Mouse (Mus musculus): ENCODE results near the gene Mif. TPM values are rescaled to one million over a fixed set of nuclear protein-coding genes. Genes with fewer than 3 reads are reported as not detected.
A peak's percentile ranks its signal among the peaks of the same experiment; 100 is the strongest.

The Mif gene
- polyA plus RNA-seq, 1 experiment from 2014 or later: 1,867 TPM

- peak overlapping the region; percentile 81 for H3K4me2 ChIP-seq (ENCODE audit: low read depth, low read length)
- H3K27ac ChIP-seq (ENCODE audit: low read length): peak overlapping the region; percentile 59
- peak overlapping the region; percentile 56 for H3K4me3 ChIP-seq (ENCODE audit: low read length)
- H3K27me3 ChIP-seq (ENCODE audit: control insufficient read depth, insufficient read depth, low read length): no peaks in the 10 kb centered on the region
- peaks cover 26% of the 10 kb centered on the region for H3K4me1 ChIP-seq (ENCODE audit: control insufficient read depth, insufficient read depth, low read length)
- H3K9me3 ChIP-seq (replicated peaks; ENCODE audit: control insufficient read depth, low read length): no peaks in the 10 kb centered on the region
- peak overlapping the region; percentile 51; the same call in 1 of the 2 replicates for H3K9ac ChIP-seq (ENCODE audit: low read length)
- no peaks in the 10 kb centered on the region for H3K36me3 ChIP-seq (ENCODE audit: control insufficient read depth, insufficient read depth)
- ATAC-seq (replicated peaks; ENCODE audit: extremely low read depth, insufficient read depth, low FRiP score): no peak
- 2% methylated on average over 10 of the region's 10 CpGs for WGBS
Observed at GRCm38 (mm10) chr10:75835307-75835706, 24.7 kb downstream of the Mif start.

- peaks cover 26% of the 10 kb centered on the region for H3K4me1 ChIP-seq (ENCODE audit: control insufficient read depth, insufficient read depth, low read length)
- peak overlapping the region; percentile 81 for H3K4me2 ChIP-seq (ENCODE audit: low read depth, low read length)
- H3K4me3 ChIP-seq (ENCODE audit: low read length): peak overlapping the region; percentile 56
- H3K27ac ChIP-seq (ENCODE audit: low read length): peak overlapping the region; percentile 55
- H3K9ac ChIP-seq (ENCODE audit: low read length): peak overlapping the region; percentile 78
- no peaks in the 10 kb centered on the region for H3K27me3 ChIP-seq (ENCODE audit: control insufficient read depth, insufficient read depth, low read length)
- 7% methylated on average over 9 of the region's 9 CpGs for WGBS
- H3K9me3 ChIP-seq (replicated peaks; ENCODE audit: control insufficient read depth, low read length): no peaks in the 10 kb centered on the region
- no peaks in the 10 kb centered on the region for H3K36me3 ChIP-seq (ENCODE audit: control insufficient read depth, insufficient read depth)
- ATAC-seq (replicated peaks; ENCODE audit: extremely low read depth, insufficient read depth, low FRiP score): no peak
Observed at GRCm38 (mm10) chr10:75834721-75835120, 25.3 kb downstream of the Mif start.

- H3K36me3 ChIP-seq (ENCODE audit: control insufficient read depth, insufficient read depth): no peaks in the 10 kb centered on the region
- no peaks in the 10 kb centered on the region for H3K27me3 ChIP-seq (ENCODE audit: control insufficient read depth, insufficient read depth, low read length)
- peak overlapping the region; percentile 56 for H3K4me3 ChIP-seq (ENCODE audit: low read length)
- no peaks in the 10 kb centered on the region for H3K9me3 ChIP-seq (replicated peaks; ENCODE audit: control insufficient read depth, low read length)
- peak overlapping the region; percentile 55 for H3K27ac ChIP-seq (ENCODE audit: low read length)
- WGBS: 1% methylated on average over 21 of the region's 21 CpGs
- peak overlapping the region; percentile 78 for H3K9ac ChIP-seq (ENCODE audit: low read length)
- H3K4me1 ChIP-seq (ENCODE audit: control insufficient read depth, insufficient read depth, low read length): peaks cover 26% of the 10 kb centered on the region
- ATAC-seq (replicated peaks; ENCODE audit: extremely low read depth, insufficient read depth, low FRiP score): peak; percentile 39
- H3K4me2 ChIP-seq (ENCODE audit: low read depth, low read length): peak overlapping the region; percentile 81
Observed at GRCm38 (mm10) chr10:75834250-75834649, 25.8 kb downstream of the Mif start.

GRCm38 (mm10) chr10:75833456-75834080 lies 26.5 kb downstream of the Mif start:
- Histone ChIP-seq H3K9me3 (replicated peaks; ENCODE audit: control insufficient read depth, low read length) (no peaks in the 10 kb centered on the region), H3K4me3 (ENCODE audit: low read length) (peak overlapping the region; percentile 56), H3K27ac (ENCODE audit: low read length) (no peak overlapping the region), H3K27me3 (ENCODE audit: control insufficient read depth, insufficient read depth, low read length) (no peaks in the 10 kb centered on the region), H3K4me1 (ENCODE audit: control insufficient read depth, insufficient read depth, low read length) (peaks cover 28% of the 10 kb centered on the region), H3K36me3 (ENCODE audit: control insufficient read depth, insufficient read depth) (no peaks in the 10 kb centered on the region), H3K9ac (ENCODE audit: low read length) (peak overlapping the region; percentile 26), H3K4me2 (ENCODE audit: low read depth, low read length) (peak overlapping the region; percentile 81)
- WGBS: 12% methylated on average over 21 of the region's 21 CpGs
- ATAC-seq (replicated peaks; ENCODE audit: extremely low read depth, insufficient read depth, low FRiP score): no peak

- Histone ChIP-seq H3K4me3 (ENCODE audit: low read length) (no peak overlapping the region), H3K9ac (ENCODE audit: low read length) (no peak overlapping the region), H3K36me3 (ENCODE audit: control insufficient read depth, insufficient read depth) (no peaks in the 10 kb centered on the region), H3K9me3 (replicated peaks; ENCODE audit: control insufficient read depth, low read length) (no peaks in the 10 kb centered on the region), H3K27me3 (ENCODE audit: control insufficient read depth, insufficient read depth, low read length) (no peaks in the 10 kb centered on the region), H3K4me1 (ENCODE audit: control insufficient read depth, insufficient read depth, low read length) (peaks cover 27% of the 10 kb centered on the region), H3K27ac (ENCODE audit: low read length) (no peak overlapping the region), H3K4me2 (ENCODE audit: low read depth, low read length) (no peak overlapping the region)
- ATAC-seq (replicated peaks; ENCODE audit: extremely low read depth, insufficient read depth, low FRiP score): no peak
- 59% methylated on average over 13 of the region's 13 CpGs for WGBS
Observed at GRCm38 (mm10) chr10:75832272-75832895, 27.7 kb downstream of the Mif start.

- 84% methylated on average over 2 of the region's 2 CpGs for WGBS
- H3K4me1 ChIP-seq (ENCODE audit: control insufficient read depth, insufficient read depth, low read length): peaks cover 18% of the 10 kb centered on the region
- no peak overlapping the region for H3K4me3 ChIP-seq (ENCODE audit: low read length)
- H3K4me2 ChIP-seq (ENCODE audit: low read depth, low read length): no peak overlapping the region
- H3K27ac ChIP-seq (ENCODE audit: low read length): no peak overlapping the region
- no peaks in the 10 kb centered on the region for H3K36me3 ChIP-seq (ENCODE audit: control insufficient read depth, insufficient read depth)
- no peaks in the 10 kb centered on the region for H3K27me3 ChIP-seq (ENCODE audit: control insufficient read depth, insufficient read depth, low read length)
- ATAC-seq (replicated peaks; ENCODE audit: extremely low read depth, insufficient read depth, low FRiP score): no peak
- H3K9me3 ChIP-seq (replicated peaks; ENCODE audit: control insufficient read depth, low read length): no peaks in the 10 kb centered on the region
- no peak overlapping the region for H3K9ac ChIP-seq (ENCODE audit: low read length)
Observed at GRCm38 (mm10) chr10:75830275-75830670, 29.8 kb downstream of the Mif start.

GRCm38 (mm10) chr10:75829529-75830274 lies 30.3 kb downstream of the Mif start:
- WGBS: 64% methylated on average over 2 of the region's 2 CpGs
- ATAC-seq (replicated peaks; ENCODE audit: extremely low read depth, insufficient read depth, low FRiP score): no peak
- no peak overlapping the region for H3K4me2 ChIP-seq (ENCODE audit: low read depth, low read length)
- H3K4me3 ChIP-seq (ENCODE audit: low read length): no peak overlapping the region
- H3K9me3 ChIP-seq (replicated peaks; ENCODE audit: control insufficient read depth, low read length): no peaks in the 10 kb centered on the region
- H3K4me1 ChIP-seq (ENCODE audit: control insufficient read depth, insufficient read depth, low read length): peaks cover 13% of the 10 kb centered on the region
- no peaks in the 10 kb centered on the region for H3K36me3 ChIP-seq (ENCODE audit: control insufficient read depth, insufficient read depth)
- H3K27me3 ChIP-seq (ENCODE audit: control insufficient read depth, insufficient read depth, low read length): no peaks in the 10 kb centered on the region
- no peak overlapping the region for H3K27ac ChIP-seq (ENCODE audit: low read length)
- H3K9ac ChIP-seq (ENCODE audit: low read length): no peak overlapping the region

- H3K4me3 ChIP-seq (ENCODE audit: low read length): no peak overlapping the region
- no peaks in the 10 kb centered on the region for H3K27me3 ChIP-seq (ENCODE audit: control insufficient read depth, insufficient read depth, low read length)
- H3K4me2 ChIP-seq (ENCODE audit: low read depth, low read length): no peak overlapping the region
- ATAC-seq (replicated peaks; ENCODE audit: extremely low read depth, insufficient read depth, low FRiP score): no peak
- H3K27ac ChIP-seq (ENCODE audit: low read length): no peak overlapping the region
- H3K9me3 ChIP-seq (replicated peaks; ENCODE audit: control insufficient read depth, low read length): no peaks in the 10 kb centered on the region
- H3K9ac ChIP-seq (ENCODE audit: low read length): no peak overlapping the region
- no peaks in the 10 kb centered on the region for H3K36me3 ChIP-seq (ENCODE audit: control insufficient read depth, insufficient read depth)
- peaks cover 11% of the 10 kb centered on the region for H3K4me1 ChIP-seq (ENCODE audit: control insufficient read depth, insufficient read depth, low read length)
Observed at GRCm38 (mm10) chr10:75828500-75828931, 31.5 kb downstream of the Mif start.
